Mouse (Mus musculus) stomach, postnatal 0 days (tissue): ENCODE results near the gene Gm42791. TPM values are rescaled to one million over a fixed set of nuclear protein-coding genes. Genes with fewer than 3 reads are reported as not detected.
A peak's percentile ranks its signal among the peaks of the same experiment; 100 is the strongest.

Source experiments
- ATAC-seq: fragments of 200-750 bp; cut with Nextera tagmentation; 2 replicates; pipeline ENCODE4 v1.8.0; 2017; ENCODE audit not compliant: low FRiP score, low TSS enrichment
- DNase-seq: peaks from one replicate; pipeline ENCODE4 v3.0.0-alpha.2; 2016; ENCODE audit warnings: low spot score
- H3K27ac ChIP-seq: fragments of 300-500 bp; sonication (generic); replicated peaks from 2 replicates; pipeline ENCODE4 v1.5.1; 2014; ENCODE audit warnings: mild to moderate bottlenecking, control low read depth
- H3K27me3 ChIP-seq: fragments of 300-500 bp; sonication (generic); 2 replicates; pipeline ENCODE4 v1.6.1; 2014; ENCODE audit warnings: low read length; ENCODE audit not compliant: control insufficient read depth, insufficient read depth
- H3K36me3 ChIP-seq: fragments of 300-500 bp; sonication (generic); 2 replicates; pipeline ENCODE4 v1.6.1; 2014; ENCODE audit warnings: low read length, mixed read lengths; ENCODE audit not compliant: control insufficient read depth, insufficient read depth
- H3K4me1 ChIP-seq: fragments of 300-500 bp; sonication (generic); replicated peaks from 2 replicates; pipeline ENCODE4 v1.6.1; 2014; ENCODE audit warnings: antibody characterized with exemption; ENCODE audit not compliant: control insufficient read depth, insufficient read depth
- H3K4me2 ChIP-seq: fragments of 300-500 bp; sonication (generic); replicated peaks from 2 replicates; pipeline ENCODE4 v1.6.1; 2014; ENCODE audit warnings: low read depth, mild to moderate bottlenecking, control low read depth, moderate library complexity
- H3K4me3 ChIP-seq: fragments of 300-500 bp; sonication (generic); 2 replicates; pipeline ENCODE4 v1.5.1; 2014; ENCODE audit warnings: low read depth, low read length, control low read depth
- H3K9ac ChIP-seq: fragments of 300-500 bp; sonication (generic); 2 replicates; pipeline ENCODE4 v1.6.1; 2014; ENCODE audit warnings: mild to moderate bottlenecking, low read length, control low read depth, mixed read lengths
- H3K9me3 ChIP-seq: fragments of 300-500 bp; sonication (generic); 2 replicates; pipeline ENCODE4 v1.6.1; 2016; ENCODE audit warnings: low read length; ENCODE audit not compliant: control insufficient read depth
- CTCF ChIP-seq: IDR thresholded peaks from 2 replicates; pipeline ENCODE4 v1.5.1; 2016; ENCODE audit warnings: antibody characterized with exemption, low read depth, mild to moderate bottlenecking, moderate library complexity
- EP300 ChIP-seq: optimal IDR thresholded peaks from 2 replicates; pipeline ENCODE3; 2016; ENCODE audit warnings: antibody characterized with exemption
- WGBS: fragments of 180-500 bp; shearing (Covaris S2); extraction: QIAGEN DNeasy Blood & Tissue Kit; methylation state at CpG from one replicate; pipeline ENCODE4 v1.1.7; 2014; 5-methylcytosine and 5-hydroxymethylcytosine counted together
- polyA plus RNA-seq: library from polyadenylated mRNA; unstranded; fragments of >200 nt; fragmentation: Nextera tagmentation; extraction: Ambion mirVana; gene quantifications from 2 replicates; pipeline ENCODE4 v1.2.1, GENCODE M21; 2015

The Gm42791 gene
- polyA plus RNA-seq = 0.99 TPM in 1 of 2 replicates, not detected in the other

DNA sequence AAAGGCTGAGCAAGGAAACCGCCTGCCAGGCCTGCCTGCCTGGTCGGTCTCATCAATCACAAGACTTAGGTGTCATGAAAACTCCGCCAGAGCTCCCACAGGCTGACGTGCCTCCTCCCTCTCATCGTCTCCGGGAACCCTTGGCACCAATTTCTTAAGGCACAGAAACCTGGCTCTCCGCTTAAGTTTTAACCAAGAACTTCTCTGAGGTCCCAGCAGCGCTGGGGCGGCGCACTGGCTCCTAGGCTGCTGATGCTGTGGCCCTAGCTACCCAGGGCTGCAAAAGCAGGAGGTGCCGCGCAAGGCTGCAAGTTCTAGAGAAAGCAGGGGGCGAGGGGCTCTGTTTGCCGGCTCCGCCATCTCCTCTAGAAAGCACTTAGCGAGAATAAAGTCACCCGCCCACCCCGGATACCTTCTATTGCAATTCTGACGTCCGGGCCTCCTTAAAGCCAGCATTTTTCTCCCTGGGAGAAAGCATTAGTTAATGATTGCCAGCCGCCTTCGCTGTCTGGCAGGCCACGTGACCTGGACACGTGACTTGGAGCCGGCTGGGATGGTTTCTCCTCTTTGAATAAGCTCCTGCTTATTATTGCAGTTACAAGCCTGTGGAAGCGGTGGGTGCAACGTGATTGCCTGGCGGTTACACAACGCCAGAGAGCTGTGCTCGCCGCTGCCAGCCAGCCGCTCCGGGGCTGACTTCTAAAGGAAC lies at the start of gene Gm42791:
TSS of gene Gm42791 (minus strand) at position 442 of the 709 bp plus-strand sequence.
- ATAC-seq (peak; percentile 92), DNase-seq (peak; percentile 95)
- WGBS = 1% methylated on average over 33 of the region's 33 CpGs
- no peaks in the 10 kb centered on the region for H3K9me3 ChIP-seq
- no peaks in the 10 kb centered on the region for H3K27me3 ChIP-seq
- peak within 1 kb of the TSS; percentile 86 for H3K4me2 ChIP-seq
- no peaks in the 10 kb centered on the region; the same call in 1 of the 2 replicates for H3K4me1 ChIP-seq
- H3K36me3 ChIP-seq = no peaks in the 10 kb centered on the region
- H3K4me3 ChIP-seq = peak within 1 kb of the TSS; percentile 58
- no peak for TF ChIP-seq CTCF
- no peak for TF ChIP-seq EP300
- H3K27ac ChIP-seq = peak within 1 kb of the TSS; percentile 98
- H3K9ac ChIP-seq = peak within 1 kb of the TSS; percentile 79

DNA sequence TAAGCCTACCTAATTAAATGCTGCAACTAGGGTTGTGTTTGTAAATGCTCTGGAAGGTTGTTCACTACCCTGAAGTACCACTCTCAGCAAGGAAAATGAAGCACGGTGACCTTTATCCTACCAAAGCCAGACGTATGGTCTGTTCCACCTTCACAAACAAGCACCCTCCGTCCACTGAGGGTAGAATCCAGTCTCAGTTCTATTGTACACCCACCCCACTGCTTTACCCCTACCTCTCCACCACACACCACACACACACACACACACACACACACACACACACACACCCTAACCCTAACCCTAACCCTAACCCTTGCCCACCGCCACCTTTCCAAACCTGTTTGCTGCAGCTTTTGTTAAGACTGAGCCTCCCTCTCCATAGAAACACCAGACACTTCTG lies 49.1 kb upstream of the Gm42791 start:
- Histone ChIP-seq H3K27ac (no peak overlapping the region), H3K4me3 (no peak overlapping the region), H3K4me2 (no peak overlapping the region), H3K36me3 (peaks cover 2% of the 10 kb centered on the region; the same call in 1 of the 2 replicates), H3K9me3 (no peaks in the 10 kb centered on the region), H3K27me3 (no peaks in the 10 kb centered on the region), H3K4me1 (no peaks in the 10 kb centered on the region), H3K9ac (no peak overlapping the region)
- WGBS = 80% methylated on average over 4 of the region's 4 CpGs
- no peak for ATAC-seq
- no peak for DNase-seq
- TF ChIP-seq CTCF (no peak), EP300 (no peak)

DNA sequence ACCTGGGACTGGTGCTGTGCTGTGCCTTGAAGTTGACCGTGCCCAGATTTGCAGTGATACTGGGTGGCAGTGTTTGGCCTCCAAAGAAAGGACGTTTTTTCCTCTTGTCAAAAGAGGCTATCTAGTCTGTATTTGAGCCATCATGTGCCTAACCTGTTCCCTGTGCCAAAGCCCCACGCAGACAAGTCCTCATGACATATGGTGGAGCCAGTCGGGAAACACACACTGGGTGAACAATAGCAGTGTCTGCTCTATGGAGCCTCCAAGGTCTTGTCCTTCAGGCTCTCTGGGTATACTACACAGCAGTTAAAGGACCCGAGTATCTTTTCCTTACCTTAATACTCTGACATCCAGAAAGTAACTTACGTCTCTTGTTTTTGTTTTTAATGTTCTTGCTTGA lies 48.3 kb upstream of the Gm42791 start:
- Histone ChIP-seq H3K36me3 (peaks cover 2% of the 10 kb centered on the region; the same call in 1 of the 2 replicates), H3K27ac (no peak overlapping the region), H3K9ac (no peak overlapping the region), H3K27me3 (no peaks in the 10 kb centered on the region), H3K9me3 (no peaks in the 10 kb centered on the region), H3K4me1 (no peaks in the 10 kb centered on the region), H3K4me2 (no peak overlapping the region), H3K4me3 (no peak overlapping the region)
- WGBS = 80% methylated on average over 6 of the region's 6 CpGs
- no peak for ATAC-seq
- no peak for DNase-seq
- TF ChIP-seq EP300 = no peak
- no peak for TF ChIP-seq CTCF

DNA sequence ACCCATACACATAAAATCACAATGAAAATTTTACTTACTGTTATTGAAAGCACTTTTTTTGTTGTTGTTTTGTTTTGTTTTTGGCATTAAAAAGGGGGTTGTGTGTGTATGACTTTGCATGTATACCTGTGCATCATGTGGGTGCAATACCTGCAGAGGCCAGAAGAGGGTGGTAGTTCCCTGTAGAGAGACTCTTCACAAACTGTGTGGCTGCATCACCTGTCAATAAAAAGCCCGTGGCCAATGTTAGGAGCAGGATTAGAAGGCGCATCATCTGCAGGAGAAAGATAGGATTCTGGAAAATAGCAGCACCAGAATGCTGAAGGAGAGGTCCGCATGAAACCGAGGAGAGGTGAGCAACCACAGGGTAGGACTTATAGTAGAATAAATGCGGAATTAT lies 44.9 kb upstream of the Gm42791 start:
- DNase-seq (peak; percentile 39), ATAC-seq (no peak; the same call in 1 of the 2 replicates)
- no peaks in the 10 kb centered on the region for H3K4me1 ChIP-seq
- no peaks in the 10 kb centered on the region for H3K36me3 ChIP-seq
- no peak overlapping the region for H3K9ac ChIP-seq
- no peaks in the 10 kb centered on the region for H3K9me3 ChIP-seq
- H3K27me3 ChIP-seq = no peaks in the 10 kb centered on the region
- H3K4me3 ChIP-seq = no peak overlapping the region
- no peak overlapping the region for H3K27ac ChIP-seq
- H3K4me2 ChIP-seq = no peak overlapping the region
- 87% methylated on average over 5 of the region's 5 CpGs for WGBS
- TF ChIP-seq CTCF (peak; percentile 68), EP300 (no peak)

GRCm38 (mm10) chr5:149037729-149038128 lies 42.8 kb upstream of the Gm42791 start:
- 19% methylated on average over 10 of the region's 10 CpGs for WGBS
- no peak for TF ChIP-seq EP300
- no peak for TF ChIP-seq CTCF
- peak; percentile 20; the same call in 1 of the 2 replicates for ATAC-seq
- DNase-seq = peak; percentile 36
- Histone ChIP-seq H3K4me2 (no peak overlapping the region), H3K9ac (no peak overlapping the region), H3K27me3 (no peaks in the 10 kb centered on the region), H3K36me3 (no peaks in the 10 kb centered on the region), H3K4me3 (no peak overlapping the region), H3K9me3 (no peaks in the 10 kb centered on the region), H3K4me1 (no peaks in the 10 kb centered on the region), H3K27ac (no peak overlapping the region)

GRCm38 (mm10) chr5:149036920-149037319 lies 42.0 kb upstream of the Gm42791 start:
- Histone ChIP-seq H3K9me3 (no peaks in the 10 kb centered on the region), H3K36me3 (no peaks in the 10 kb centered on the region), H3K4me3 (no peak overlapping the region), H3K27me3 (no peaks in the 10 kb centered on the region), H3K27ac (no peak overlapping the region), H3K4me1 (no peaks in the 10 kb centered on the region), H3K9ac (no peak overlapping the region), H3K4me2 (no peak overlapping the region)
- TF ChIP-seq EP300 (no peak), CTCF (peak; percentile 49)
- 89% methylated on average over 3 of the region's 3 CpGs for WGBS
- DNase-seq = no peak
- ATAC-seq = no peak
